Mouse (Mus musculus): ENCODE measurements at regions not wholly inside any gene's neighbourhood (a gene's known extent, or its start where the extent isn't known, plus 50 kb on each side); places are given as distances from the start of the nearest gene placed in this dataset.

GRCm38 (mm10) chr7:37230641-37231347, 532.9 kb downstream of the Tshz3 start:
- DNase-seq (ENCODE audit: low spot score): no peak

DNA sequence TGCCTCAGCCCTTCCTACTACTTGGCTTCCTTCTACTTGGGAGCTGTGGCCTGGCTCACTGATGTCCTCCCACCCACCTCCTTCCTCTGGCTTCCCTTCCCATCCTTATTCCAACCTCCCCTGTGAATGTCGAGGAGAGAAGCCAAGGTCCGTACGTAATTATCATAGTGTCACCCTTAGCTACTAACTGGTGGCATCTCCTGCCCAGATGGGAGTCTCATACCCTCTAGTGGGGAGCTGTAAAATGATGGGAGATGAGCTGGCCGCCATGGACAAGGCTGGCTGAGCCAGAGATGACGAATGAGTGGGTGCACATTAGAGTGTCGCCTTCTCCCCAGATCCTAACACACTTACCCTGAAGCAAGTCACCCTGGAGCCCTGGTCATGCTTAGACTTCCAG, 532.6 kb downstream of the Zfp536 start:
- no peak for DNase-seq (ENCODE audit: low spot score)

DNA sequence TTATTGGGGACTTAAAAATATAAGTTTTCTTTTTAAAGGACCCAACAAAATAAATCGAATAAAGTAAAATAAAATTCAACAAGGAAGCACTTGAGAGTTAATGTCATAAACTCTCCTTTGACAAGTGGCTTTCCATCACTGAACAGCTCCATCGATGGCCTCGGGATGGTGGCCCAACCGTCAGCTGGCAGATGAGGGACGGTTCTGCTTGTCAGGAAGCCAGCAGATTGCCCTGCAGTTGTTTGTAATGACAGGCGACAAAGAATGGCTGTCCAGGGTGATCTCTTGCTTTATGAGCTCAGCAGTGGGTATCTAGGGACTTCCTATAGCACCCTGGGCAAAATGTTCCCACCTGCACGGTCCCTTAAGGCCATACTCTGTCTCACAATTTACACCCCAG, 531.7 kb downstream of the Zfp536 start:
- DNase-seq (ENCODE audit: low spot score): no peak

- no peak for DNase-seq (ENCODE audit: low spot score)
Observed at GRCm38 (mm10) chr7:37242476-37242875, 531.0 kb downstream of the Zfp536 start.

DNA sequence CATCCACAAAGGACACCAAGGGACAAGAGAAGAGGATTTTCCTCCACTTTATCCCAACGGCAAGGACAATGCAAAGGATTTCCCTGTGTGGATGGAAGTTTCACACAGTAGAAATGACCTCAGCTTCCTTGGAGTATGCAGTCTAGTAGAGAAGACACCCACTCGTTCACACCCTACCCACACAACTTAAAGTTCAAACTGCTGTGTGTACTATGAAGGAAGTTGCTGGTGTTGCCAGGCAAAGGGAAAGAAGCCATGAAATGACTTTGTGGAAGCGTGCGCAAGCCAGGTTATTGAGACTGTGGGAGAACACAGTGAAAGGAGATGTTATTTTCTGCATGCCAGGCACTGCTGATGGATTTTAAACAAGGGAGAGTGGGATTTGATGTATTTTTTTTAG, 527.3 kb downstream of the Zfp536 start:
- no peak for DNase-seq (ENCODE audit: low spot score)

DNA sequence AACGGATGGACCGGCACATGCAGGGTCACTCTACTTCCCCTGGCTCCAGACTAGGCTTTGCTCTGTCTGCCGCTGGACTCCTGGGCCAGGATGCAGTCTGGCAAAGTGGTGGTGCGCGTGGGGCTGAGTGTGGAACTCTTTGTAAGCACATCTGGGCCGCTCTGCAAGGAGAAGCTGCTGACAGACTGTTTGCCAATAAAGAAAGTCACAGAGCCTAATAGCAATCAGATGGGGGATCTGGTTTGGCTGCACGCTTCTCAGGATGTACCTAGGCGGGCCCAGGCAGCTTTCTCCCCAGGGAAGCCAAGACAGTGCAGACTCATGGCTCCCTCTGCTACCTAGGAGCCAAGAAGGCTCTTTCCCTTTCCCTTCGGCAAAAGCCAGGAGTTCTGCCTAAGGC, 519.0 kb downstream of the Zfp536 start:
- DNase-seq (ENCODE audit: low spot score): no peak

DNA sequence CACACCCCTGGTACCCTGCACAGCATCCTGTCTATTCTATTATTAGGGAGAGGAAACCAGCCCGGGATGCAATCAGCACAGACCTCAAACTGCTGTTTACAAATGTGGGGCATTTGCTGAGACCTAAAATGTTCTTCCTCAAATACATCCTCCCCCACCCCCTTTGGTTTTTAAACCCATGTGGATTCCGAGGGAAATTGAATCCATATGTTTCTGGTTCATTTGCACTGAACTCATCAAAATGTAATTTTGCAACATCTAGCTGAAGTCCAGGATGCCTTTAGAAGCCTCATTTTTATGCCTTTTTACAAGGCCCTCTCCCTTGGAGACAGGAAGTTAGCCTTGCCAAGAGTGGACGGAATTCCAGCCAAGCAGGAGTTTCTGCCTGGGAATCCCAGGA, 517.6 kb downstream of the Zfp536 start:
- no peak for DNase-seq (ENCODE audit: low spot score)

DNA sequence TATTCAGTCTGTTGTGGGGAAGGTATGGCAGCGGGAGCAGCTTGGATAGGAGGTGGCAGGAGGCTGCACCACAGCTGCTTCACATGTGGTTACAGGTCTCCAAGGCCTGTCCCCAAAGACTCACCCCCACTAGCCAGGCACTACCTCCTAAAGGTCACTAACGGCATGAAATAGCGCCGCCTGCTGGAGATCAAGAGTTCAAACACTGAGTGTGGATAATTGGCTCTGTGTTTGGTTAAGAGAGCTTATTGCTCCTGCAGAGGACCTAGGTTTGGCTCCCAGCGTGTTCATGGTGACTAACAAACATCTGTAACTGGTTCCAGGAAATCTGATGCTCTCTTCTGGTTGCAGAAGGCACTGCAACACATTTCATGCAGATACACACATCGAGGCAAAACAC, 514.1 kb downstream of the Zfp536 start:
- no peak for DNase-seq (ENCODE audit: low spot score)

- DNase-seq (ENCODE audit: low spot score): no peak
Observed at GRCm38 (mm10) chr7:37262846-37263245, 510.6 kb downstream of the Zfp536 start.

DNA sequence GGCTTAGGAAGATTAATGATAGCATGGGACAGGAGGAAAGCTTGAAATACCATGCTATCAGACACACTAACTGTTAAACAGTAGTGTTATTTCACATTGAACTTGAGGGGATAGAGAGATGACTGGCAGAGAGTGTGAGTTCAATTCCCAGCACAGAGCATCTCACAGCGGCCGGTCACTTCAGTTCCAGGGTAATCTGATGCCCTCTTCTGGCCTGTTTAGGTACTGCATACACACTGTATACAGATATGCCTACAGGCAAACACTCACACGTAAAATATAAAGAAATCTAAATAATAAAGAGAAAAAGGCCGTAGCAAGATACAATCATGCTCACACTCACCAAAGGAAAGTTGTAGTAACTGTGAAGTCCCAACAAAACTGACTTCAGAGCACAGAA, 506.0 kb downstream of the Zfp536 start:
- no peak for DNase-seq (ENCODE audit: low spot score)

GRCm38 (mm10) chr7:37270841-37271240, 502.6 kb downstream of the Zfp536 start:
- DNase-seq (ENCODE audit: low spot score): no peak

- no peak for DNase-seq (ENCODE audit: low spot score)
Observed at GRCm38 (mm10) chr7:37290018-37290417, 483.4 kb downstream of the Zfp536 start.

- no peak for DNase-seq (ENCODE audit: low spot score)
Observed at GRCm38 (mm10) chr7:37290493-37291045, 482.9 kb downstream of the Zfp536 start.

DNA sequence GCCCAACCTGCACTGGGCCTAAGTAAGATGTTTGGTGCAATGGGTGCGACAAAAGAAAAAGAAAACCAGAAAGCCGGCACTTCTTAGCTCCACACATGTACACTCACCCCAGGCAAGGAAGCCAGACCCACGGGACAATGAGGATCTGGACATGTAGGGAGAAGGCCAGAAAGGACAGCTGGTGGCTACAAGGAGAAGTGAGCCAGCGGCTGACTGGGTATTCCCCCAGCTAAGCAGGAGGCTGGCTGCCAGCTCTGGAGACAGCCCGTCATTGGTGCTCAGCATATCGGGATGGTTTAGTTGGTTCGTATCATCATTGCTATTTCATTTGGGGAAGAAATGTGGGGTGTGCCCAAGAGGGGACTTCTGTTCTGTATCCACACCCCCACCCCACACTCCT, 481.7 kb downstream of the Zfp536 start:
- DNase-seq (ENCODE audit: low spot score): no peak

DNA sequence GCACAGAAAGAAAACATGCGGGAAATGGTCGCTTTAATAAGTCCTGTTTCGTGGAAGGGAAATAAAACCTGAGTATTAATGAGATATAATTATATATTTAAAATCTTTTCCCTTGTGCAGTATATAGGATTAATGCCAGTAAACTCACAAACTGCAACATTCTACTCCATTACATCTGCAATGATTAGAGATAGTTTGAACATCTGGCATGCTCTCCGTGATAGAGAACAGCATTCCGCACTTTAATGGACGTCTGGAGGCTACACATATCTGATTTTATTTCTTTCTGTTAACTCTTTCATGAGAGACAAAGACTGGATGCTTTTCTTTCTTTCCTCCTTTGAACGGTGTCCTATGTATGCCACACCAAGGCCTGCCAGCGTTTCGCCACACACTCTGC, 480.9 kb downstream of the Zfp536 start:
- DNase-seq (ENCODE audit: low spot score): no peak

DNA sequence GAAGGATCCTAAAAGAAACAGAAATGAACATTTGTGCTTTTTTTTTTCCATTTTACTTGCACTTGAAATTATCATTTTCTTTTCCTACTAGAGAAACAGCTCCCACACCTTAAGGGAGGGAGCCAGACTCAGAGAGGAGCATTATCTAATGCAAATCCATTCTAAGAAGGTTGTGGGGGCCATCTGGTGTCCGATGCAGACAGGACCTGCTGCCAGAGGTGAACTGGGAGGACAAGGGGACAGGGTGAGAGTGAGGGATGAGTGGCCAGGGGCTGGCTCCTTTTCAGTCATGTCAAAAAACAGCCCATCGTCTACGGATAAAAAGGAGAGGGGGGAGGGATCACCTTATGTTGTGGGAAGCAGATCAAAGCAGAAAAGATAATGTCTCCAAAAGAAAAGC, 474.6 kb downstream of the Zfp536 start:
- no peak for DNase-seq (ENCODE audit: low spot score)

GRCm38 (mm10) chr7:37305463-37305862, 468.0 kb downstream of the Zfp536 start:
- DNase-seq (ENCODE audit: low spot score): no peak

GRCm38 (mm10) chr7:37307191-37307590, 466.2 kb downstream of the Zfp536 start:
- DNase-seq (ENCODE audit: low spot score): no peak

DNA sequence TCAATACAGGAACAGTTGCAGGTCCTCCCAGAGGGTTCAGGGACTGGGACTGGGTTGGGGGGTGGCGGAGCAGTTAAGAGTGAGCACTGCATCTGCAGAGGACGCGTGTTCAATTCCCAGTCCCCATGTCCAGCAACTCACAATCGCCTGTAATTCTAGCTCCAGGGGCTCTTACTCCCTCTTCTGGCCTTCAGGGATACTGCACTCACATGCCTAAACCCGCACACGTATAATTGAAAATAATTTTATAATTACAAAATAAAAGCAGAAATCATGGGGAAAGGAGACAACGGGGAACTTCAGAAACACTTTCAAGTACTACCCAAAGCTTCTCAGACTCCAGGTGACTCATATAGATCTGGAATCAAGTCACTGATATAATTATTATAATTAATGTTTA, 448.8 kb downstream of the Zfp536 start:
- DNase-seq (ENCODE audit: low spot score): no peak

GRCm38 (mm10) chr7:37333451-37333850, 440.0 kb downstream of the Zfp536 start:
- DNase-seq (ENCODE audit: low spot score): no peak

DNA sequence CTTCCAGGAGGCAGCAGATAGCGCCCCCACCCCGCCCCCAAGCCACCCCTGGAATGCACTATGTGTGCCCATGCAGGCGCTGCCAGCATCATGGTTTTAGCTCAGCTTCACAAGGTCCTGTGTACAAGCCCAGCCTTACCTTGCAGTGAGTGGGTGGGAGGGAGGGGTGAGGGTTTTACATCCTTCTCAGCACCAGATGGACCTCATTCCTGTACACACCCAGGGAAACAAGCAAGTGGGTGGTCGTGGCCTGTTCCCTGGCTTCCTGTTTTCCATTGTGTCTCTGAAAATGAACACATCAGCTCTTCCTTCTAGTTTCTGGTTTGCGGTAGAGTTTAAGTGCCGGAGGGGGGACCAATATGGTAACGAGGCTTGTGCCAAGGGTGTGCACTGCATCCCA, 438.2 kb downstream of the Zfp536 start:
- no peak for DNase-seq (ENCODE audit: low spot score)

- no peak for DNase-seq (ENCODE audit: low spot score)
Observed at GRCm38 (mm10) chr7:37336171-37336850, 437.1 kb downstream of the Zfp536 start.

GRCm38 (mm10) chr7:37336851-37337531, 436.4 kb downstream of the Zfp536 start:
- DNase-seq (ENCODE audit: low spot score): no peak
